Mouse (Mus musculus) left cerebral cortex, adult 11 months (tissue): Measurements from ENCODE around the gene 1700047I17Rik2.
"Not testable (repeated sequence)": the region's sequence is repeated elsewhere in the genome, so short reads cannot be mapped to it uniquely, and the experiment has no call there.

ENCODE experiments used
- DNase-seq: peaks from one replicate; pipeline ENCODE4 v3.0.0; 2022; ENCODE audit warnings: low spot score

Gene 1700047I17Rik2

GRCm38 (mm10) chr12:55199306-55199705, at the start of gene 1700047I17Rik2:
TSS of gene 1700047I17Rik2 (plus strand) at chr12:55199592.
- not testable (repeated sequence) for DNase-seq

- DNase-seq = not testable (repeated sequence)
Observed at GRCm38 (mm10) chr12:55154559-55155448, 44.6 kb upstream of the 1700047I17Rik2 start, which contains the start of gene Srp54b. TSS of gene Srp54b (plus strand) at chr12:55155104.

GRCm38 (mm10) chr12:55155449-55155783, 44.0 kb upstream of the 1700047I17Rik2 start:
- DNase-seq = not testable (repeated sequence)

GRCm38 (mm10) chr12:55167034-55167557, 32.3 kb upstream of the 1700047I17Rik2 start:
- not testable (repeated sequence) for DNase-seq

GRCm38 (mm10) chr12:55187686-55188085, 11.7 kb upstream of the 1700047I17Rik2 start:
- DNase-seq = not testable (repeated sequence)

GRCm38 (mm10) chr12:55189127-55189526, 10.3 kb upstream of the 1700047I17Rik2 start:
- DNase-seq = not testable (repeated sequence)

- not testable (repeated sequence) for DNase-seq
Observed at GRCm38 (mm10) chr12:55199799-55200198, 407 bp downstream of the 1700047I17Rik2 start.

GRCm38 (mm10) chr12:55212944-55213343, 13.6 kb downstream of the 1700047I17Rik2 start:
- not testable (repeated sequence) for DNase-seq

- not testable (repeated sequence) for DNase-seq
Observed at GRCm38 (mm10) chr12:55229626-55230519, 30.5 kb downstream of the 1700047I17Rik2 start, which contains the start of gene Srp54c. TSS of gene Srp54c (plus strand) at chr12:55230168.

GRCm38 (mm10) chr12:55230520-55230861, 31.1 kb downstream of the 1700047I17Rik2 start:
- DNase-seq = not testable (repeated sequence)

GRCm38 (mm10) chr12:55242243-55242642, 42.9 kb downstream of the 1700047I17Rik2 start:
- not testable (repeated sequence) for DNase-seq

GRCm38 (mm10) chr12:55261950-55262349, 62.6 kb downstream of the 1700047I17Rik2 start:
- not testable (repeated sequence) for DNase-seq

- not testable (repeated sequence) for DNase-seq
Observed at GRCm38 (mm10) chr12:55263385-55263784, 64.0 kb downstream of the 1700047I17Rik2 start.
